Mouse (Mus musculus) ES-E14 (cell line): ENCODE measurements around the gene Ptprr.

Experiments
- CHD2 ChIP-seq: IDR thresholded peaks from 2 replicates; pipeline ENCODE4 v1.6.1; 2014; ENCODE audit warnings: mild to moderate bottlenecking, low read depth, low read length, inconsistent platforms
- HCFC1 ChIP-seq: IDR thresholded peaks from 2 replicates; pipeline ENCODE4 v1.6.1; 2012; ENCODE audit warnings: low read length, inconsistent platforms, borderline replicate concordance; ENCODE audit not compliant: insufficient read depth
- ZC3H11A ChIP-seq: IDR thresholded peaks from 2 replicates; pipeline ENCODE4 v1.6.1; 2012; ENCODE audit warnings: low read depth, mild to moderate bottlenecking, inconsistent platforms, low read length, borderline replicate concordance
- ZNF384 ChIP-seq: IDR thresholded peaks from 2 replicates; pipeline ENCODE4 v1.6.1; 2012; ENCODE audit warnings: low read depth, low read length, inconsistent platforms

DNA sequence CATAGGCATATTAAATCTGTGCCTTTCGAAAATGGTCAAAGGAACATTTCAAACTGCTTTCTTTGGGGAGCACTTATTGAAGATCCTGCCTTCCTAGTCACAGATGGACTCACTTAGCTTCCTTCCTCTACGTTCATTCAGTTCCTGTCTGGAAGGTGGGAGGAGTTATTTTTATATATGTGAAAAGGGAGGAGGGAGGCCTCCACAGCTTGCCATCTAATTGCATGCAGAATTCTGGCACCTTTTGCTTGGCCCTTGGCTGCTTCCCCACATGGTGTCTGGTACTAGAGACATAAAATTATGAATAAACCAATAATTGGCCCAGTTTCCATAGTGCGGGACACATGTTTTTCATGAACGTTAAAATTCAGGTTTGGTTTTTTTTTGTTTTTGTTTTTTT is 90.2 kb downstream of the Ptprr start:
- TF ChIP-seq ZNF384 (no peak), HCFC1 (no peak), ZC3H11A (no peak), CHD2 (no peak)
